Mouse (Mus musculus) heart, adult 2 months (tissue): ENCODE measurements around the gene Spns2.
A peak's percentile ranks its signal among the peaks of the same experiment; 100 is the strongest.

Source experiments
- CTCF ChIP-seq: fragments of 200-600 bp; IDR thresholded peaks from 2 replicates; pipeline ENCODE4 v1.8.1; 2022; ENCODE audit warnings: antibody characterized with exemption, mild to moderate bottlenecking, moderate library complexity
- EP300 ChIP-seq: fragments of 200-500 bp; IDR thresholded peaks from 2 replicates; pipeline ENCODE4 v1.6.1; 2011; ENCODE audit warnings: low read depth, low read length, control low read depth; ENCODE audit not compliant: insufficient read depth

- TF ChIP-seq CTCF (0 out of 2 replicates have a peak, but pooled peaks have one; percentile 10), EP300 (peak; percentile 81; the same call in 1 of the 2 replicates)
Measured at GRCm38 (mm10) chr11:72440965-72441664, 48.6 kb downstream of the Spns2 start, which contains the start of gene Mybbp1a.
